Mouse (Mus musculus) lung, adult 18-20 months (tissue): ENCODE results near the gene Gm14151.
A peak's percentile ranks its signal among the peaks of the same experiment; 100 is the strongest.
"Not testable (repeated sequence)": the region's sequence is repeated elsewhere in the genome, so short reads cannot be mapped to it uniquely, and the experiment has no call there.

Experiments
- DNase-seq, 2 experiments: peaks; one replicate each; pipeline ENCODE4 v3.0.0; 2022; ENCODE audit warnings: mixed read lengths in 2 of 2

Gene Gm14151

GRCm38 (mm10) chr2:151092250-151092649, at the start of gene Gm14151:
TSS of gene Gm14151 (minus strand) at chr2:151092350.
- not testable (repeated sequence) for DNase-seq

GRCm38 (mm10) chr2:151097945-151098344, 5.8 kb upstream of the Gm14151 start, which contains the start of gene Gm14147:
TSS of gene Gm14147 (plus strand) at chr2:151098245.
- DNase-seq = not testable (repeated sequence)

- DNase-seq = no peak
These were observed 35.5 kb downstream of the Gm14151 start for GRCm38 (mm10) chr2:151056637-151057036.

- no peak for DNase-seq
These were observed 51.7 kb downstream of the Gm14151 start for GRCm38 (mm10) chr2:151040411-151040810.

GRCm38 (mm10) chr2:151039726-151040125, 52.4 kb downstream of the Gm14151 start:
- no peak for DNase-seq

GRCm38 (mm10) chr2:151039232-151039695, 52.9 kb downstream of the Gm14151 start, which contains the start of the genes Ninl and Nanp:
TSS of gene Ninl (minus strand) at chr2:151039382.
TSS of gene Nanp (minus strand) at chr2:151039398.
- peak; percentile 94 to 96 for DNase-seq

GRCm38 (mm10) chr2:151038811-151039222, 53.3 kb downstream of the Gm14151 start:
- DNase-seq = peak in 1 of 2 experiments; percentile 33

- peak in 1 of 2 experiments; percentile 2 for DNase-seq
These were observed 54.1 kb downstream of the Gm14151 start for GRCm38 (mm10) chr2:151037876-151038552.

GRCm38 (mm10) chr2:151037292-151037691, 54.9 kb downstream of the Gm14151 start:
- DNase-seq = no peak
